Mouse (Mus musculus): ENCODE results near the gene Entpd8. TPM values are rescaled to one million over a fixed set of nuclear protein-coding genes. Genes with fewer than 3 reads are reported as not detected.

Entpd8 gene
- total RNA-seq, 4 experiments from 2014 or later: 0.27 TPM; not detected in 3

Small RNAs within 50 kb of the gene (microRNA-seq; reads per million reads assigned to microRNA genes)
- gene Gm24328 (0 reads per million in 2 experiments), gene Mir7664 (0 to 0.17 reads per million in 2 experiments)

Other genes starting within 250 kb of the Entpd8 start
- 10 to 100 TPM; 47.4 to 78.5 (median 61.6) TPM for gene Ehmt1, start 160.7 kb upstream of the Entpd8 start, total RNA-seq (2022)
- 10 to 100 TPM; 11.0 to 23.7 (median 18.1) TPM for gene Arrdc1, start 145.1 kb upstream of the Entpd8 start, total RNA-seq (2022)
- gene Zmynd19, start 130.5 kb upstream of the Entpd8 start, total RNA-seq (2022): 10 to 100 TPM; 20.5 to 30.3 (median 24.1) TPM
- 10 to 100 TPM; 11.5 to 24.2 (median 20.2) TPM for gene Dph7, start 117.9 kb upstream of the Entpd8 start, total RNA-seq (2022)
- gene Mrpl41, start 105.2 kb upstream of the Entpd8 start, total RNA-seq (2022): 100 to 1,000 TPM in 1 of 4 experiments, 10 to 100 TPM in 3; 85.6 to 109 (median 86.5) TPM
- 10 to 100 TPM; 67.2 to 94.5 (median 71.2) TPM for gene Pnpla7, start 104.3 kb upstream of the Entpd8 start, total RNA-seq (2022)
- 10 to 100 TPM; 41.6 to 84.4 (median 63.1) TPM for gene Nsmf, start 25.9 kb upstream of the Entpd8 start, total RNA-seq (2022)
- gene Noxa1, start 14.8 kb downstream of the Entpd8 start, total RNA-seq (2022): not detected
- gene Nrarp, start 100.5 kb downstream of the Entpd8 start, total RNA-seq (2022): 1 to 10 TPM; 2.4 to 3.5 (median 2.7) TPM
- gene Tor4a, start 116.6 kb downstream of the Entpd8 start, total RNA-seq (2022): 10 to 100 TPM; 27.4 to 35.0 (median 31.7) TPM
- gene Nelfb, start 131.2 kb downstream of the Entpd8 start, total RNA-seq (2022): 10 to 100 TPM; 59.6 to 74.9 (median 68.6) TPM
- gene Stpg3, start 134.3 kb downstream of the Entpd8 start, total RNA-seq (2022): not detected
- gene Fam166a, start 138.4 kb downstream of the Entpd8 start, total RNA-seq (2022): under 1 TPM in 1 of 4 experiments, not detected in 3; 0.27 TPM
- gene Tubb4b, start 144.4 kb downstream of the Entpd8 start, total RNA-seq (2022): 100 to 1,000 TPM; 150 to 307 (median 222) TPM
- not detected for gene Slc34a3, start 154.1 kb downstream of the Entpd8 start, total RNA-seq (2022)
- gene Rnf224, start 156.5 kb downstream of the Entpd8 start, total RNA-seq (2022): not detected
- gene Rnf208, start 162.0 kb downstream of the Entpd8 start, total RNA-seq (2022): 10 to 100 TPM; 10.3 to 18.0 (median 12.3) TPM
- gene Cysrt1, start 162.1 kb downstream of the Entpd8 start, total RNA-seq (2022): not detected
- 1 to 10 TPM; 2.2 to 8.9 (median 6.1) TPM for gene AL732309.1, start 166.6 kb downstream of the Entpd8 start, total RNA-seq (2022)
- 10 to 100 TPM; 28.4 to 43.0 (median 31.5) TPM for gene Tmem203, start 175.1 kb downstream of the Entpd8 start, total RNA-seq (2022)
- 10 to 100 TPM; 10.3 to 14.5 (median 11.1) TPM for gene Tprn, start 182.3 kb downstream of the Entpd8 start, total RNA-seq (2022)
- 10 to 100 TPM; 44.4 to 48.7 (median 47.0) TPM for gene Ssna1, start 192.1 kb downstream of the Entpd8 start, total RNA-seq (2022)
- gene Anapc2, start 192.2 kb downstream of the Entpd8 start, total RNA-seq (2022): 100 to 1,000 TPM in 3 of 4 experiments, 10 to 100 TPM in 1; 94.6 to 118 (median 102) TPM
- not detected for gene Tmem210, start 207.8 kb downstream of the Entpd8 start, total RNA-seq (2022)
- gene Lrrc26, start 209.6 kb downstream of the Entpd8 start, total RNA-seq (2022): not detected
- gene Grin1, start 238.9 kb downstream of the Entpd8 start, total RNA-seq (2022): 10 to 100 TPM; 13.0 to 21.3 (median 17.8) TPM

All from adrenal gland, adult 8-10 months (tissue).